Mouse (Mus musculus) retina, adult 2 months (tissue): ENCODE data around the gene Vps25.

Source experiments
- DNase-seq: peaks from one replicate; pipeline ENCODE4 v3.0.0-alpha.2; 2012; ENCODE audit warnings: low read depth, low spot score

Gene Vps25

DNA sequence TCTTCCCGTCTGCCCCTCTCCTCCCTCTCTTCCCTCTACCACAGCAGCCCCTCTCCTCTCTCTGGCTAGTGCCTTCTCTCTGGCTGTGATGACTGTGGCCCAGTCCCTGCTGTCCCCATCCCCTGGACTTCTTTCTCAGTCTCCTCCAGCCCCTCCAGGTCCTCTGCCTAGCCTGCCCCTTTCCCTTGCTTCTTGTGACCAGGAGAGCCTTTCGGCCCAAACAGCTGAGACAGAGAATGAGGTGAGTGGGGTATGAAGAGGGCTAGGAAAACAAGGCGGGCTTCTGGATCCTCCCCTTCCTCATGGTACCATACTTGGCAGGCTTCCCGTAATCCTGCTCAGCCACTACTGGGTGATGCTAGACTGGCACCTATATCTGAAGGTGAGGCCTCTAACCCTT lies 21.8 kb downstream of the Vps25 start:
- no peak for DNase-seq

DNA sequence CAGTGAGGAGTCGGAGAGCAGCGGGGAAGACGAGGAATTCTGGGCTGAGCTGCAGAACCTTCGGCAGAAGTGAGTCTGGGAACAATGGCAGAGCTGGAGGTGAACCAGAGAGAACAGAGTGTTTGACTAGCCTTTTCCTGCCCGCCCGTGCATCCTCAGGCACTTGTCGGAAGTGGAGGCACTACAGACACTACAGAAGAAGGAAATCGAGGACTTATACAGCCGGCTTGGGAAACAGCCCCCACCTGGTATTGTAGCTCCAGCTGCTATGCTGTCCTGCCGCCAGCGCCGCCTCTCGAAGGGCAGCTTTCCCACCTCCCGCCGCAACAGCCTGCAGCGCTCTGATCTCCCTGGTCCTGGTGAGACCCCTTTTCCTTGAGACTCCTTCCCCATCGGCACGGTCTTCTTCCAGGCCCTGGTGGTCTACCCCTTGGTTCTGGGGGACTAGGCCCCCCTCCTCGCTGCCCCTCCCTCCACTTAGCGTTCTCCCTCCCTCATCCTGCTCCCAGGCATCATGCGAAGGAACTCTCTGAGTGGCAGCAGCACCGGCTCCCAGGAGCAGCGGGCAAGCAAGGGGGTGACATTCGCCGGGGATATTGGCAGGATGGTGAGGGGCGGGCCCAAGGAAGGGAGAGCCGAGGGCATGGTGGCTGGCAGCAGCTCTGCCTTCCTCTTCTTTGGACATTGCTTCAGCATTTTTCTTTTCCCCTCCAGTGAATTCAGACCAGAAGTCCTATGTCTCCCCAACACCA lies 23.0 kb downstream of the Vps25 start:
- DNase-seq, result no peak

DNA sequence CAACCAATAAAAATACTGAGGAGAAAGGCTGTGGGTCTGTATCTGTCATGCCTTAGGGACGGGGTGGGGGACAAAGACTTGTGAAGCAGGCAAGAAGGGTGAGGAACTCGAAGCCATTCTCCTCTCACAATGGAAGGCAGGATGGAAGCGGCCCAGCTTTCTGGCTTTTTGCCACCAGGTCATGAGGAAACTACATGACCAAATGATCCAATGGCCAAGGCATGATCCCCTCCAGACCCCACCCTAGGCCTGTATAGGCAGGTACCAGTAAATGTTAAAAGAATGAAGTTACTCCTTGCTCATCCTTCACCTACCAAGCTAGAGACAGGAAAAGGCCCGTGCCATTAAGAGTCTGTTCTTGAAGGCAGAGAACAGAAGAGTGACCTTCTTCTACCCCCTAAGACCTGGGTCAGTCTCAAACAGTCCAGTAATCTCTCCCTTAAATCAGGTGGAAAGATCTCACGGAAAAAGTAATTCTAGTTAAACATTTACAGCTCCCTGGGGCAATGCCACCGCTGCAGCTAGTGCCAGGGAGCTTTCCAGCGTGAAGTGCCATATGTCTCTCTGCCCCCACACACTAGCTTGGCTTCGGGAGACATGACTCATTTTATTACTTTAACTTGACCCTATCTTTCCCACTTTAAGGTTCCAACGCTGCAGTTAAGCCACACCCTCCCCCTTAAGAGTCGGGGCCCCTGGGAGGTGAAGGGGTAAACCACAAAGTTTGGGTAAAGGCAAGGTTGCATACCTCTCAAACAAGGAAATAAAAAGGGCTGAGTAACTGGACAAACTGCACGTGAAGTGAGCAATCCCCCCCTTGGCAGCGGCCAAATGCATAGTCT lies 24.1 kb downstream of the Vps25 start:
- DNase-seq, result no peak

DNA sequence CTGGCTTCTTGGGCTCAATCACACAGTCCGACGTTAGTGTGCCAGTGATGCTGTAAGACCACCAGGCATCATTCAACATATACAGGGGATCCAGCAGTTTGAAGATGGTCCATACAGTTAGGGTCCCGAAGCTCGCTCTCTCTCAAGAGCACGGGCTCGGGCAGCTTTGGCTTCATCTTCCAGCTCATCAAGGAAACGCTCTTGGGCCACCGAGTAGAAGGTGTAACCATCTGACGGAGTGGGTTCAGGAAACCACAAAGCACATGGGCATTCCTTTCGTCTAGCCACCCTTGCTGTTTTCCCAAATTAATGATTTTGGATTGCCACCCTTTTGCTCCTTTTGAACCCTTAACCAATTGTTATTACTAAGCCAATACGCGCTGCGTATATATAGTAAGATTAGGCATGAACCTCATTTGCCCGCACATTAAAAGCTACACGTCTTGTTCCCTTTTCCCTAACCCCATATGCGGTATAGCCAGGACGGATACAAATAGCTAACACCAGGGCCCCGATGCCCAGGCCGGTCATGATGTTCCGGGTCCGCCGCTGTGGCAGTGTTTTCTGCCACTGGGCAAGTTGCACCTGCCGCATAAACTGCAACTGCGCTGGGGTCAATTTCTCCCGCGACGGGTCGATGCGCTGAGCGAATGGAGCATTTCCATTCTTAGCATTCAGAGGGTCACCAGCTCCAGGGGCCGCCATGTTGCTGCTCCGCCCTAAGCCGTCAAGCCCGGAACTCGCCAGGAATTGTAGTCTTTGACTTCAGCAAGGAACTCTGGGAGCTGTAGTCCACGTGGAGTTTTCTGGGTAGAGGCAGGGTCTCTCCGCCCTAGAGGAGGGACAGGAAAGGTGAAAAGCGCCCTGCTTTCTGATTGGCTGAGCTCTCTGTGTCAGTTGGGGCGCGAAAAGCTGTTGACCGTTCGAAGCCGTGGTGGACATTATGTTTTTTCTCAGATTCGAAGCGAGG lies 25.0 kb downstream of the Vps25 start, which contains the start of the genes Cntd1 and Coa3:
Gene Cntd1 (plus strand): TSS at position 790 of the 970 bp plus-strand sequence.
Gene Coa3 (minus strand): TSS at position 892 of the 970 bp plus-strand sequence.
- peak; percentile 67 for DNase-seq

DNA sequence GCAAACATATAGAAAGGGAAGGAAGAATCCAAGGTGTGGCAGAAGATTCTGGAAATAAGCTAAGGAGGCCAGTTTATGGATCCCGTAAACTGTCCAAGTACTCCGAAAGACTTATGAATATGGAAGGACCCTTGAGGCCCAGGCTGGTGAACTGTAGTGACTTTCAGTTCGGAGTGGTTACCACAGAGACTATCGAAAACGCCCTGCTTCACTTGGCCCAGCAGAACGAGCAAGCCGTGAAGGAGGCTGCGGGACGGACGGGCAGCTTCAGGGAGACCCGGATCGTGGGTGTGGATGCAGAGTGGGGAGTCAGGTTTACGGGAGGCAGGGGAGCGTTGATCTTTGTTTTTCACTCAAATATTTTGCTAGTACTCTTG lies 25.7 kb downstream of the Vps25 start:
- DNase-seq, result no peak

DNA sequence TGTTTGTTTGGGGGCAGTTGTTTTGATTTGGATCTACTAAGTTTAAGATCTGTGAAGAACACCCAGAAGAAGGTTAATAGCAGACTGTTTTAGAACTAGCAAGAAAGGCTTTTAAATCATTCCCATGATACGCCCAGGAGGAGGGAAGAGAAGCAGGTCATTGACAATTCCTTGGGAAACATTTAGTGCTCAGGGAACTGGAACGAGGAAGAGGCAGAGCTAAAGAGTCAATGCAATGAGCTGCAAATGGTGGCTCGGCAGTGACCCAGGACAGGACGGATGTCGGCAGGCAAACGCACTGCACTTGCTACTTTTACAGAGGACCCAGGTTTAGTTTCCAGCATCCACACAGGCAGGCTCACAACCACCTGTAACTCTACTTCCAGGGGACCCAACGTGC lies 27.3 kb downstream of the Vps25 start:
- DNase-seq, result no peak

DNA sequence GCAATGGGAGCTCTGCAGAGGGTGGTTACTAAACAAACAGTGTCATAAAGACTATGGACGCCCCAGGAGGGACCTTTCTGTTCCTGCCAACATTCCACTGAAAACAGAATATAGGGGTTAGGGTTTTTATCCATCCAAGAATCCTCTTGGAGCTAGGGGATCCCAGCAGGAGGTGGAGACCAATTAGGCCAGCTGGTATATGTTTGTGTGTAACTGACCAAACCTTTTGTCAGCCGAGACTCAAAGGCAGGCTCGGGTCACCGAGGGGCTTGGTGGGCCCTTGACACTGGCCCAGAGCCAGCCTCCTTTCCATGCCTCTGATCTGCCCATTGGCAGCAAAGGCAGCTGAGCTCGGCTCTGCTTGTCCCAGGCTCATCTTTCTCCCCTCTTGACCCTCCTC lies 29.4 kb downstream of the Vps25 start:
- no peak for DNase-seq

DNA sequence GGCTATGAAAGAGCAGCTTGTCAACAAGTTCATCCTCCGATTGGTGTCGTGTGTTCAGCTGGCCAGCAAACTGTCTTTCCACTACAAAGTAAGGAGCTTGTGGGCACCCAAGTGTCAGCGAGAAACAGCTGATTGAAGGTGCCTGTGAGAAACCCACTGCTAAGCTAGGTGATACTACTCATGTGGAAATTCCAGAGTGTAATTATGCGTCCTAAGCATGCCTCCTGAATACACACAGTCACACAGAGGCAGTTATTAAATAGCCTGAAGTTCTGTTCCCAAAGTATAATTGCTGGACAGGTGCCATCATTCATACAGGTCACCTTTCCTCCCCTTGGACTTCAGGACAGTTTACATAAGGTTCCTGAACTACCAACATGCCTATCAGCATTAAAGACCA lies 30.3 kb downstream of the Vps25 start:
- no peak for DNase-seq

DNA sequence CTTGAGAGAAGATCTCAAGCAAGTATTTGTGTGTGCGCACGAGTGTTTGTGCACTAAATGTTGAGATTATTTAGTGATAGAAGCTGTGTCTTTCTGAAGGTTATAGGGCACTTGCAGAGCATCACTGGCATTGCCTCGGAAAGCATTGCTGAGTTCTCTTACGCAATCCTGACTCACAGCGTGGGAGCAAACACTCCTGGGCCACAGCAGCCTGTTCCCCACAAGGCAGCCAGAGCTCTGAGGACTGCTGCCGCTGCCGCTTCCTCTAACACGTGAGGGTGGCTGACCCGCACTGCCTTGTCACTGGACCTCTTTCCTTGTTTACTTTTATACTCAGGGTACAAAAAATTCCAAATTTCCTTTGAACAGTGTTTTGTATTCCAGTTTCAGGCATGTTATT lies 33.8 kb downstream of the Vps25 start:
- DNase-seq, result no peak

DNA sequence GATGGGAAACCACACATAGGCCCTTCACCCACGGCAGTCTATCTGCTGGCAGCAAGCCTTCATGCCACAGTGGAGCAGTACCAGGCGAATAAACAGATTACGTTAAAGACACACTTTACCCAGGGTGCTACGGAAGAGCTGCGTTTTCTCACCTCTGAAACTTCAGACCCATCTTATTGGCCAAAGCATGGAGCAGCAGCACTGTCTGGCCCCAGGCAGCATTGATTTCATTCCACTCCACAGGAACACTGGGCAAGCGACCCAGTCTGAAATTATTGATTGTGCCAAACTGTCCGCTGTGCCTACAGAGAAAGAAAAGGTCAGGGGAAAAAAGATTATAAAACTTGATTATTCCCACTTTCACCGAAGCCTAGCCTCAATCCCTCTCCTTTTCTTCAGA lies 37.7 kb downstream of the Vps25 start:
- no peak for DNase-seq

DNA sequence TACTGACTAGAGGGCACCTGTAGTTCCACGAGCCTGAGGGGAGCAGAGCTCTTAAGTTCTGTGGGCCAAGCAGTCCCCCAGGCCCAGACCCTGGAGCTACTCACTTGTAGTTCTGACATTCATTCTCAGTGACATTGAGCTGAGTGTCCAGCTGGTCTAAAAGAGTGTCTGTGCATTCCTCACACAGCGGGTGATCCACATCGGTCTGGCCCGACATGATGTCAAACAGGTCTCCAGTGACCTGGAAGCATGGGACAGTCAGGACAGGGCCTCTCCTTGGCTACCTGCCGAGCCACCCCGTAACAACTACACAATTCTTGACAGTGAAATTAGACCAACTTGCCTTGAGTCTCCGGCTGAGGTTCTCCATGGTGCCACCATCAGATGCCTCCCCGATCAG lies 41.7 kb downstream of the Vps25 start:
- DNase-seq, result no peak

DNA sequence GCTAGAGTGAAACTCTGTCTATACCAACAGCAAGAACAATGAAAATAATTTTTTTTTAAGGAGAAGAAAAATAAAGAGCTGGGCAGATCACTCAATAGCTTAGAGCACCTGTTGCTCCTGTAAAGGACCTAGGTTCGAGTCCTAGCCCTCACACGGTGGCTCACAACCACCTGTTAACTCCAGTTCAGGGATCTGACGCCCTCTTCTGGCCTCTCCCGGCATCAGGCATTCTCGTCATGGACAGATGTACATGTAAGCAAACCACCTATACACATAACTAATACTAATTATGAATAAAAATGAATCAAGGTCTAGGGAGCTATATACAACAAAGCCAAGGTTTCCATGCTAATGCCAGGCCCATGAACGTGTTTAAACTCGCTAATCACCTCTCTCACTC lies 47.4 kb downstream of the Vps25 start:
- no peak for DNase-seq

DNA sequence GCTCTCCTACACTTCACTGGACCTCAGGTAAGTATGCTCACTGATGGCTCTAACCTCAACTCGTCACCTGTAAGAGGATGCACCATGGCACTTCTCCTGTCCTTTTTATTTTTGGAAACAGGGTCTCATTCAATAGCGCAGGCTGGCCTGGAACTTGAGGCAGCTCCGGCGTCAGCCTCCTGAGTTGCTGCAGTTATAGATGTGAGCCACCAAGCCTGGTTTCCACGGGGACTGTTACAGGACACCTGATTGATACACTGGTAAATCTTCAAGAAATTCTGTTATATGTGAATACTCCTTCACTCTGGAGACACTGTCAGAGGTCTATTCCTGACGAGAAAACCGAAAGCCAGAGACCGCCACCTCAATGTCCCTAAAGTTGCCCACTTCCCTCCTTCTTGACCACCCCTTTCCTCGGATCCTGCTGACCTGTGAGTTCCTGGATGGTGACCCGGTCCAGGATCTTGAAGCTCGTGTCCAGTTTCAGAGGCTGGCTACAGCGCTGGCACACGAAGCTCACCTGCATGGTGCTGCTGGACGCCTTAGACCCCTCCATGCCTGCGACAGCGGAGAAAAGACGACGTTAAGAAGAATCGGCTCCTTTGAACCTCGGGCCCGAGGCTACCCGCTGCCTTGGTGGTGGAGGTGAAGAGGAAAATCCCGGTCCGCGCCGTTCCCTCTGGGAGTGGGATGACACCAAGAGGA lies 47.9 kb downstream of the Vps25 start:
- no peak for DNase-seq

DNA sequence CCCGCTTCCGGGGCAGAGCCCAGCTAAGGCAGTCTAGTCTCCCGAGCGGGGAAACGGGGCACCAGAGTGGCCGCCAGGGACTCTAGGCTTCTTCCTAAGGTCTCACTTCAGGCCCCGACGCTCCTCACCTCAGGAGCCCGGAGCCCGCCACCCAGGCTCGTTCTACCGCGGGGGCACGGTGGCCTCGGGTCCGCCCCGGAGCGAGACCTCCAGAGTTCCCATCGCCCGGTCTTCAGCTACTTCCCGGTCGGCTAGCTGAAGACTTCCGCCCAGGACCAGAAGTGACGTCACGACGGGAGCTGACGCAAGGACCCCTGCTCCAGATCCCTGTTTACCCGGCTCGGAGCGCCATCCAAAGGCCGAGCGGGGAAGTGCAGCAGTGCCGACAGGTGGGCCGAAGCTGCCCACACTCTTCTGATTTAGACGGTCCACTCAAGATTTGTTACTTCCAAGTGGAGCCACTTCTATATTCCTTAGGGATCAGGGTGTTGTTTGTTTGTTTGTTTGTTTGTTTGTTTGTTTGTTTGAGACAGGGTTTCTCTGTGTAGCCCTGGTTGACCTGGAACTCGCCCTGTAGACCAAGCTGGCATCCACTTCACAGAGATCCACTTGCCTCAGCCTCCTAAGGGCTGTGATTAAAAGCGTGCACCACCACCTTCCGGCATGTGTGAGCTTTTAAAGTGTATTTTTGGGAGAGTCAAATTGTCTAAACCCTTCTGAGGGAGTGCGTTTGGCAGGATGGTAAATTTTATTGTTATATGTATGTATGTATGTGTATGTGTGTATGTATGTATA lies 48.7 kb downstream of the Vps25 start, which contains the start of gene Becn1:
Gene Becn1 (minus strand): TSS at position 283 of the 795 bp plus-strand sequence.
- DNase-seq, result peak; percentile 89

DNA sequence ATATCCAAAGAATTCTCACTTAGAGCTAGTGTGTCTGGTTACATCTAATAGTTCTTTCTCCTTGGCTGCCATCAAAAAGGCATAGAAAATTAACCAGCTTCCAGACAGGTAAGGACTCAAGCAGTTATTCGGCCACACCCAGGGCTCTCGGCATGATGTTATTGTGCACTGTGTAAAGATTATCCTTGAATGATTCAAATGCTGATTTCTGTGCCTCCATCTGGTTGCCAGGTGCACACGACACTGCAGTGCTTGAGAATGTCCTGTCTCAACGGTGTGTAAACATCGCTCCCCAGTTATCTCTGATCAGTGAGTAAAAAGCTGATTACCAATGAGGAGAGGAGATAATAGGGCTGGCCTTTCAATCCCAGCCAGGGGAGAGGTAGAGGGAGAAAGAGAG lies 54.2 kb downstream of the Vps25 start:
- no peak for DNase-seq
